Mouse (Mus musculus) hindbrain, embryonic 11.5 days (tissue): ENCODE results near the gene Cnot8. TPM values are rescaled to one million over a fixed set of nuclear protein-coding genes. Genes with fewer than 3 reads are reported as not detected.
"Not testable (repeated sequence)": the region's sequence is repeated elsewhere in the genome, so short reads cannot be mapped to it uniquely, and the experiment has no call there.

Source experiments
- ATAC-seq: fragments of 200-750 bp; cut with Nextera tagmentation; 2 replicates; pipeline ENCODE4 v1.8.0; 2017; ENCODE audit warnings: mild to moderate bottlenecking, moderate TSS enrichment, moderate library complexity; ENCODE audit not compliant: low FRiP score
- DNase-seq: peaks from one replicate; pipeline ENCODE4 v3.0.0-alpha.2; 2015; ENCODE audit warnings: low spot score
- H3K27ac ChIP-seq: fragments of 300-500 bp; sonication (generic); 2 replicates; pipeline ENCODE4 v1.5.1; 2014; ENCODE audit warnings: mild to moderate bottlenecking, low read depth, low read length
- H3K27me3 ChIP-seq: fragments of 300-500 bp; sonication (generic); 2 replicates; pipeline ENCODE4 v1.6.1; 2014; ENCODE audit warnings: mild to moderate bottlenecking, low read length, moderate library complexity, mixed read lengths; ENCODE audit not compliant: control insufficient read depth, insufficient read depth
- H3K36me3 ChIP-seq: fragments of 300-500 bp; sonication (generic); 2 replicates; pipeline ENCODE4 v1.6.1; 2014; ENCODE audit warnings: mild to moderate bottlenecking, low read length, moderate library complexity, mixed read lengths; ENCODE audit not compliant: control insufficient read depth, insufficient read depth
- H3K4me1 ChIP-seq: fragments of 300-500 bp; sonication (generic); replicated peaks from 2 replicates; pipeline ENCODE4 v1.6.1; 2014; ENCODE audit warnings: low read length, mixed read lengths; ENCODE audit not compliant: control insufficient read depth, insufficient read depth
- H3K4me2 ChIP-seq: fragments of 300-500 bp; sonication (generic); replicated peaks from 2 replicates; pipeline ENCODE4 v1.6.1; 2014; ENCODE audit warnings: mild to moderate bottlenecking, low read depth, low read length
- H3K4me3 ChIP-seq: fragments of 300-500 bp; sonication (generic); 2 replicates; pipeline ENCODE4 v1.5.1; 2014; ENCODE audit warnings: low read depth, low read length
- H3K9ac ChIP-seq: fragments of 300-500 bp; sonication (generic); 2 replicates; pipeline ENCODE4 v1.6.1; 2014; ENCODE audit warnings: low read depth, low read length
- H3K9me3 ChIP-seq: fragments of 300-500 bp; sonication (generic); 2 replicates; pipeline ENCODE4 v1.6.1; 2016; ENCODE audit warnings: low read length; ENCODE audit not compliant: control insufficient read depth
- WGBS: fragments of 180-500 bp; shearing (Covaris S2); extraction: QIAGEN DNeasy Blood & Tissue Kit; methylation state at CpG from one replicate; pipeline ENCODE4 v1.1.7; 2014; 5-methylcytosine and 5-hydroxymethylcytosine counted together
- polyA plus RNA-seq: library from polyadenylated mRNA; unstranded; fragments of >200 nt; fragmentation: Nextera tagmentation; extraction: Ambion mirVana; gene quantifications from 2 replicates; pipeline ENCODE4 v1.2.1, GENCODE M21; 2014

The Cnot8 gene
- polyA plus RNA-seq, result 112 and 116 TPM in 2 replicates

DNA sequence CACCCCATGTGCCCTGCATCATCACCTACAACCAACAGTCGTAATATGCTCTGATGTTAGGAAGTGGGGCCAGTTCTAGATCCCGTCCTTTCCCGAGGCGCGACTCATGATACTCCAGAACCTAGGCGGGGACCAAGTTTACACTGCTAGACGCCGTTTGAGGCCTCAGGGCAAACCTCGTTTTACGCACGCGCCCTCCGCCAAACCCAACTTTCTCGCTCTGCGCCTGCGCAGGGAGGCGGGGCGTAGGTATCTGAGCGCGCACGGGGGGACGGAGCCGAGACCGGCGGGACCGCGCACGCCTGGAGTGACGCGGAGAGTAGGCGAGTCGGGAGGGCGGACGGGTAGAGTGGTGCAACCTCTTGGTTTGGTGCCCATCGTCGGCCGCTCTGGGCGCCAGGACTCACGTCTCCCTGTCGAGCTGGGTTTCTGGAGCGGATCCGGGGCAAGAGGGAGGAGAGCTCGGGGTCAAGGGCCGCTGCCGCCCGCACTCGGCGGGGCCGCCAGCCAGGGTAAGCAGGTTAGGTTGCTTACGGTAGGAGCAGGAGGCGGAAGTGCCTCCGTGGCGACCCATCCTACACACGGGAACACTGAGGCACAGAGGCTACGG lies at the start of gene Cnot8:
TSS of gene Cnot8 (plus strand) at position 457 of the 610 bp plus-strand sequence.
- peak within 1 kb of the TSS; percentile 62 for H3K4me2 ChIP-seq
- H3K36me3 ChIP-seq, result no peaks in the 10 kb centered on the region
- peak; percentile 100 for DNase-seq
- WGBS, result under 1% methylated on average over 55 of the region's 55 CpGs
- H3K9me3 ChIP-seq, result no peaks in the 10 kb centered on the region
- ATAC-seq, result peak; percentile 96
- peak within 1 kb of the TSS; percentile 91 for H3K9ac ChIP-seq
- H3K27me3 ChIP-seq, result no peaks in the 10 kb centered on the region
- H3K4me3 ChIP-seq, result peak within 1 kb of the TSS; percentile 91
- H3K27ac ChIP-seq, result peak within 1 kb of the TSS; percentile 75
- no peaks in the 10 kb centered on the region for H3K4me1 ChIP-seq

DNA sequence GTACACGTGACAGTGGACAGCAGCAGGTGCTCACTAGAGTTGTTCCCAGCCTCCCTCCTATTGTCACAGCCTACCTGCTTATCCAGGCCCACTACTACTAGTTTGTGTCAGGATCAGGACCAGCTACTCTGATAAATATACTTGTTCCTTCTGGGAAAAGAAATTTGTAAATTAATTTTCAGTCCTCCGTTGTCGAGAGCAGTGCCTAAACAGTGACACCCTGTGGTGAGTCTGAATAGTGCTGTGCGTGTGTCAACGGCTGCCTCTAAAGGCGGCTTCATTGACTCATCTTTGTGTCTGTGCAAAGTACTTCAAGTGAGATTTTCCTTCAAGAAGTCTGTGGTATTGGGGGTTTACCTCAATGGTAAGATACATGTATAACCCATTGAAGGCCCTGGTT lies 46.5 kb upstream of the Cnot8 start:
- DNase-seq (peak; percentile 55), ATAC-seq (no peak)
- H3K9me3 ChIP-seq, result no peaks in the 10 kb centered on the region
- no peak overlapping the region for H3K4me2 ChIP-seq
- 0 out of 2 replicates have a peak, but pooled peaks cover 5% of the 10 kb centered on the region for H3K36me3 ChIP-seq
- WGBS, result 62% methylated on average over 6 of the region's 6 CpGs
- no peak overlapping the region for H3K4me3 ChIP-seq
- H3K27me3 ChIP-seq, result no peaks in the 10 kb centered on the region
- no peak overlapping the region for H3K27ac ChIP-seq
- no peak overlapping the region for H3K9ac ChIP-seq
- no peaks in the 10 kb centered on the region for H3K4me1 ChIP-seq

DNA sequence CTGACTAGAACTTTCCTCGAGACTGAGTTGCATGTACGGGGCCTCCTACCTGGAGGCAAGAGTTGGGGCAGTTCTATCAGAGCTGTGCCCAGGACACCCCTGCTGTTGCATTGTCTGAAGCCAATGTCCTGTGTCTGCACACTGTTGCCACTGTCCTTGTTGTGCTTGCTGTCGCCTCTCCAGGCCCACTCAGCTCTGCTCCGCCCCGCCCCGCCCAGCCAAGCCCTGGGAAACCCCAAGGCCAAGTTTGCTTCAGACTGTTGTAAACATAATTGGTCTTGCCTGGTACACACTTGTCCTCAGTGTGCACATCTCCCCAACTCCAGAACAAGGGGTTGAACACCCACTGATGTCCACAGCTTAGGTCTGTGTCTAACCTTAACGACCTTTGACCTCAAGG lies 44.2 kb upstream of the Cnot8 start:
- H3K9me3 ChIP-seq, H3K4me3 ChIP-seq, H3K27ac ChIP-seq, H3K36me3 ChIP-seq, H3K4me1 ChIP-seq, ATAC-seq, DNase-seq, H3K27me3 ChIP-seq, H3K9ac ChIP-seq, H3K4me2 ChIP-seq: not testable (repeated sequence)
- WGBS, result 95% methylated on average over 7 of the region's 7 CpGs

DNA sequence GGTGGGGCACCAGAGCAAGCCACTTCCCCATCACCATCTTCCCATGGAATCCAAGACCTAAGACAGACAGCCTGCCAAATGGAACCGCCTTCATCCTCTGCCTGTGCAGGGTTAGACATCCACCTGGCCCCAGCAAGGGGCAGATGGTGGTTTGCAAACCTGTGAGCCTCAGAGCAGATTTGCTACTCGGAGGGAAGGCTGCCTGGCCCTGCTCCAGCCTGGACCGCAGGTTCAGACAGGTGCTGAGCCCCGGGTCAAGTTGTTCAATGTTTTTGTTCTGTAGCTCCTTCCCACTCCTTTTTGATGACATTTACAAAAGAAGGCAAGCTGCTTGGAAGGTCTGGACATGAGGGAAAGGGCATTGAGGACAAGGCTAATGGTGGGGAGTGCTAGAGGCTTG lies 42.7 kb upstream of the Cnot8 start:
- not testable (repeated sequence) for H3K27ac ChIP-seq, ATAC-seq, H3K27me3 ChIP-seq, H3K4me3 ChIP-seq, H3K9ac ChIP-seq, H3K9me3 ChIP-seq, H3K4me2 ChIP-seq, DNase-seq, H3K4me1 ChIP-seq, H3K36me3 ChIP-seq
- WGBS, result 89% methylated on average over 4 of the region's 4 CpGs

DNA sequence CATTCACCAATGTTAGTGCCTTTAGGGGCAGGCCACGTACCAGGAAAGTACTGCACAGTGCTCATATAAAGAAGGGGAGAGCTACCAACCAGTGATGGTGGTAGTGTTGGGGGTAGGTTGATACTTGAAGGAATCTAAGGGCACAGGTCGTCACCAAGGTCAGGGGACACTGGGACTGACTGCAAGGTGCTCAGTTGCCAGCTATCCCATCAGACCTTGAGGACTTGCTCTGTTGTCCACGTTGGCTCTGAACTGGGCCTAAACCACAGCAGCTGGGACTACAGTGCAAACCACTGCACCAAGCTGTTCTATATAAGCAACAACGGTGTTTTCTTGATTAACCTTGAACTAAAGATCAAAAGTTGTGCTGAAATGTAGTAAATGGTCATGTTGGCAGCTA lies 41.4 kb upstream of the Cnot8 start:
- no peak overlapping the region for H3K9ac ChIP-seq
- H3K9me3 ChIP-seq, result no peaks in the 10 kb centered on the region
- ATAC-seq (no peak), DNase-seq (no peak)
- no peaks in the 10 kb centered on the region for H3K27me3 ChIP-seq
- WGBS, result 87% methylated on average over 4 of the region's 4 CpGs
- H3K27ac ChIP-seq, result no peak overlapping the region
- H3K4me3 ChIP-seq, result no peak overlapping the region
- no peaks in the 10 kb centered on the region for H3K4me1 ChIP-seq
- H3K36me3 ChIP-seq, result 0 out of 2 replicates have a peak, but pooled peaks cover 3% of the 10 kb centered on the region
- H3K4me2 ChIP-seq, result no peak overlapping the region

DNA sequence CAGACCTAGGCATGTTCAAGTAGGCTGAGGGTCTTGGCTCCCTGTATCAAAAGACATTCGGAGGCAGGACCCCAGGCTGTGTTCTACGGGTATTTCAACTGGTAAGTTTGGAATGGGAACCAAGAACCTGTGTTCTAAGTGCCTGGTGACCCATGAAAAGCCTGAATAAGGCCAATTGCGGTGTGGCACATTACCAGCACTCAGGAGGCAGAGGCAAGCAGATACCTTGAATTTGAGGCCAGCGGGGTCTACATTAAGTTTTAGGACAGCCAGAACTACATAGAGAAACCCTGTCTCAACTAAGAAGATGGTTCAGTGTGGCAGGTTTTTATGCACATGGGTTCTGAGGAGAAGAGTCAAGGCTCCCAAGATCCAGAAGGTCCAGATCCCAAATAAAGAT lies 38.9 kb upstream of the Cnot8 start:
- no peak overlapping the region for H3K9ac ChIP-seq
- no peak overlapping the region for H3K4me3 ChIP-seq
- H3K27ac ChIP-seq, result no peak overlapping the region
- H3K4me2 ChIP-seq, result no peak overlapping the region
- no peaks in the 10 kb centered on the region for H3K9me3 ChIP-seq
- DNase-seq (no peak), ATAC-seq (no peak)
- H3K36me3 ChIP-seq, result 0 out of 2 replicates have a peak, but pooled peaks cover 3% of the 10 kb centered on the region
- H3K27me3 ChIP-seq, result no peaks in the 10 kb centered on the region
- H3K4me1 ChIP-seq, result no peaks in the 10 kb centered on the region
- WGBS, result 92% methylated on average over 4 of the region's 4 CpGs

DNA sequence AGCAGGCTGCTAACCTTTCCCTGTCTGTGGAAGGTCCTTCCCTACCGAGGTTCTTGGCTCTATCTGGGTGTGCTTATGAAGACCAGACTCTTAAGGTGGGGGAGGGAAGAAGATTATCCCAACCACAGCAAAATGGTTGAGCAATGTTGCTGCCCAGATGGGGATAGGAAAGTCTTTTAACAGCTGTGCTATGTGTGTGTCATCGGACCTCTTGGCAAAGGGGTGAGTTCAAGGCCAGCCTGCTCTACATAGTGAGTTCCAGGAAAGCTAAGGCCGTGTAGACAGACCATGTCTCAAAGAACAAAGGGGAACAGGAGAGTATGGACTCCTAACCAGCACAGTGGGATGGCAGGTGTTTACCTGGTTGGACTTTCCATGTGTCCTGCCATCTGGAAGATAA lies 31.0 kb upstream of the Cnot8 start:
- no peak overlapping the region for H3K4me2 ChIP-seq
- H3K9me3 ChIP-seq, result no peaks in the 10 kb centered on the region
- ATAC-seq (no peak), DNase-seq (no peak)
- no peak overlapping the region for H3K9ac ChIP-seq
- H3K36me3 ChIP-seq, result no peaks in the 10 kb centered on the region
- no peak overlapping the region for H3K4me3 ChIP-seq
- no peak overlapping the region for H3K27ac ChIP-seq
- no peaks in the 10 kb centered on the region for H3K27me3 ChIP-seq
- no peaks in the 10 kb centered on the region for H3K4me1 ChIP-seq
- WGBS, result 74% methylated on average over 3 of the region's 3 CpGs

DNA sequence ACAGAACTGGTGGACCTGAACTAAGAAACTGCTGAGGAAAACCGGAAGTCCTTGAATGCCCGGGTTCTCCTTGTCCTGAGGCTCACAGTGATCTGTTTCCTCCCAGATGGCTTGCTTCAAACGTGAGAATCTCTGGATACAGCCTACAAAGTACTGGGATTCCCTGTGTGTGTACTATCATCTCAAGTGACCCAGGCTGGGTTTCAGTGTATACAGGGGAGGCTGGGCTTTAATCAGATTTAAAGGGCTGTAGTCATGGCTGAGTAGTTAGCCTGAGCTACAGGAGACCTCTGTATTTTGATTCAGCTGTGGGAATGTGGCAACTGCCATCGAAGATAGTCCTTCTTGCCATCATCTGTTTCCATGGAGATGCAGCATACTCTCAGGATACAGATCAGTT lies 26.7 kb upstream of the Cnot8 start:
- WGBS, result 76% methylated on average over 4 of the region's 4 CpGs
- H3K4me2 ChIP-seq, result no peak overlapping the region
- no peak for DNase-seq

DNA sequence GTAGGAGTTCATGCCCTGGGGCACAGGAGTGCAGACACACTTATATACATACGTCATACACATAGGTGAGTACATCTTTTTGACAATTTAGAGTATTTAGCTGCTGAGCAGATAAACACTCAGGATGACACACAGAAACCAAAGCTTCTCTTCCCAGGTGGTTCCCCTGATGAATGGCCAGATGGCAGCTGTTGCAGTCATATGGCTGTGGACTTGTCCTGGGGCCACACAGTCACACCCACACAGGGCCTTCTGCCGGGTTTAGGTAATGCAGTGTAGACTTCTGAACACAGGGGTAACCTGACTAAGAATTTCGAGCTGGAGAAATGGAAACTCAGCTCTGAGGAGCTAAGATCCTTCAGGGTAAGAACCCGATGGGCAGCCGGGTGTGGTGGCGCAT lies 22.2 kb upstream of the Cnot8 start:
- H3K9ac ChIP-seq, result no peak overlapping the region
- H3K36me3 ChIP-seq, result no peaks in the 10 kb centered on the region
- H3K4me2 ChIP-seq, result no peak overlapping the region
- no peak overlapping the region for H3K4me3 ChIP-seq
- no peaks in the 10 kb centered on the region for H3K9me3 ChIP-seq
- ATAC-seq (no peak), DNase-seq (no peak)
- no peak overlapping the region for H3K27ac ChIP-seq
- 84% methylated on average over 6 of the region's 6 CpGs for WGBS
- H3K4me1 ChIP-seq, result no peaks in the 10 kb centered on the region
- H3K27me3 ChIP-seq, result no peaks in the 10 kb centered on the region

More for the DNA sequence above, 26.7 kb upstream of the Cnot8 start:
- Histone ChIP-seq H3K9ac (no peak overlapping the region), H3K36me3 (no peaks in the 10 kb centered on the region), H3K27me3 (no peaks in the 10 kb centered on the region), H3K4me3 (no peak overlapping the region), H3K4me1 (no peaks in the 10 kb centered on the region), H3K9me3 (no peaks in the 10 kb centered on the region), H3K27ac (no peak overlapping the region)
- ATAC-seq, result no peak
